Mouse (Mus musculus) neural tube, embryonic 12.5 days (tissue): Measurements from ENCODE around the gene Brwd1. TPM values are rescaled to one million over a fixed set of nuclear protein-coding genes. Genes with fewer than 3 reads are reported as not detected.
A peak's percentile ranks its signal among the peaks of the same experiment; 100 is the strongest.

Experiments
- ATAC-seq: fragments of 200-750 bp; cut with Nextera tagmentation; 2 replicates; pipeline ENCODE4 v1.8.0; 2017; ENCODE audit warnings: low read depth, mild to moderate bottlenecking, moderate TSS enrichment, moderate library complexity; ENCODE audit not compliant: low FRiP score
- H3K27ac ChIP-seq: fragments of 300-500 bp; sonication (generic); 2 replicates; pipeline ENCODE4 v1.5.1; 2016
- H3K27me3 ChIP-seq: fragments of 300-500 bp; sonication (generic); replicated peaks from 2 replicates; pipeline ENCODE4 v1.6.1; 2016; ENCODE audit warnings: mild to moderate bottlenecking
- H3K36me3 ChIP-seq: fragments of 300-500 bp; sonication (generic); 2 replicates; pipeline ENCODE4 v1.6.1; 2016; ENCODE audit warnings: mild to moderate bottlenecking
- H3K4me1 ChIP-seq: fragments of 300-500 bp; sonication (generic); 2 replicates; pipeline ENCODE4 v1.6.1; 2016
- H3K4me2 ChIP-seq: fragments of 300-500 bp; sonication (generic); replicated peaks from 2 replicates; pipeline ENCODE4 v1.6.1; 2016; ENCODE audit warnings: mild to moderate bottlenecking
- H3K4me3 ChIP-seq: fragments of 300-500 bp; sonication (generic); 2 replicates; pipeline ENCODE4 v1.5.1; 2016
- H3K9ac ChIP-seq: fragments of 300-500 bp; sonication (generic); 2 replicates; pipeline ENCODE4 v1.6.1; 2016; ENCODE audit warnings: mild to moderate bottlenecking
- H3K9me3 ChIP-seq: fragments of 300-500 bp; sonication (generic); 2 replicates; pipeline ENCODE4 v1.6.1; 2016; ENCODE audit warnings: mild to moderate bottlenecking
- WGBS: fragments of 180-500 bp; shearing (Covaris S2); methylation state at CpG from one replicate; pipeline ENCODE4 v1.1.7; 2016; 5-methylcytosine and 5-hydroxymethylcytosine counted together
- polyA plus RNA-seq: library from polyadenylated mRNA; unstranded; fragments of >200 nt; fragmentation: Nextera tagmentation; extraction: Ambion mirVana; gene quantifications from 2 replicates; pipeline ENCODE4 v1.2.1, GENCODE M21; 2016

Gene Brwd1
- 219 and 234 TPM in 2 replicates for polyA plus RNA-seq

DNA sequence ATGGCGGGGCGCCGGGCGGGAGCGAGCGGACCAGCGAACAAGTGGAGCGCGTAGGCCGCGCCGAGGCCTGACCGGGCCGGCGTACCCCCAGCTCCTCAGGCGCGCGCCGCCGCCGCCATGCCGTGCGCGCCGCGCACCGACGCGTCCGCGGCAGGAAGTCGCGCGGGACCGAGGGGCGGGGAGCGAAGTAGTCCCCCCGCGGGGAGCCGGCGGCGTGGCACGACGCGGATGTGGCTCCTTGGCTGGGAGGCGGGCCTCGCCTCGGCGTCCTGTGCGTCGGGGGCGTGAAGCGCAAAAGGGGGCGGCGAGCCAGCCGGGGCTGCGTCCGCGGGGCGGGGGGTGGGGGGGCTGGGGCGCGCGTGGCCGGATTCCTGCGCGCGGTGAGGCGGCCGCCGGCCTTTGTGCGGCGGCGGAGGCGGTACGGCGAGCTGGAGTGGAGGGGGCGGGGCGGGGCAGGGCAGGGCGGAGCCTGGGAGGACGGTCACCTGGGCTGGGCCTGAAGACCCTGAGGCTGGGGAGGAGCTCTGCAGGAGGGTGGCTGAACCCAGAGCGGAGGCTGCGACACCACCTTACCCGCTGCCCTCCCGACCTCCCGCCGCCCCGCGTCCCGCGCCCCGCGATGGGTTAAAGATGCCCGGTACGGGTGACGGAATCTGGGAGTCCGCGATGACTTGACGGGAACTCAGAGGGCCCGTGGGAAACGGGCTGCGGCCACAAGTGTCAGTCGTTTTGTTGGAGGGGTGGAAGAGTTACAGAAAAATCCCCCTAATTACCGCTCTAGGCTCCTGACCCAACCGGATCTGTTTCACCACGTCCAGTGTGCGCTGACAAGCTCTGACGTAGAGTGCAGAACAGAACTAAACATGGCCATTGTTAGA lies at the start of gene Brwd1:
Gene Brwd1, minus strand, starts transcription at position 226 of the 878 bp plus-strand sequence.
- Histone ChIP-seq H3K9me3 (no peaks in the 10 kb centered on the region), H3K4me2 (peak within 1 kb of the TSS; percentile 66), H3K9ac (peak within 1 kb of the TSS; percentile 99), H3K4me1 (peaks cover 25% of the 10 kb centered on the region), H3K4me3 (peak within 1 kb of the TSS; percentile 97), H3K27ac (peak within 1 kb of the TSS; percentile 94), H3K36me3 (peaks cover 22% of the 10 kb centered on the region), H3K27me3 (no peaks in the 10 kb centered on the region)
- WGBS, result under 1% methylated on average over 76 of the region's 107 CpGs
- peak; percentile 86 for ATAC-seq

DNA sequence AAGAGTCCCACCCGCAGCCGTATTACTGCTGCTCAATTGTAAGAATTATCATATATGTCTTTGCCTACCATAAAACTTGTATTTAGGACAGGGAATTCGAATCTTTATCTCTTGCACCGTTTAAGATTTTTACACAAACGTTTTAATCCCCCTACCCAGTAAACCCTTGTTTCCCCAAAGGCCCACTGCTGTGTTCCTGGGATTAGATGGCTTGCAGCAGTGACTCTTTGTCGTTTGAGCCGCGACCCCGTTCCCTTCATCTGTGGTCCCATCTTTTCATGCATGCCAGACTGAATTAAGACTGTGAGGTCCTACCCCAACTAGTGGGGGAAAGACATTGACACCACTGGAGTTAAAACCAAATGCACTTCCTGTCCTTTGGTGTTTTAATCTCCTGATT lies 46.1 kb upstream of the Brwd1 start:
- no peaks in the 10 kb centered on the region for H3K9me3 ChIP-seq
- H3K4me1 ChIP-seq, result peaks cover 24% of the 10 kb centered on the region
- H3K36me3 ChIP-seq, result peaks cover 25% of the 10 kb centered on the region
- H3K27ac ChIP-seq, result peak overlapping the region; percentile 94
- no peaks in the 10 kb centered on the region for H3K27me3 ChIP-seq
- 2% methylated on average over 9 of the region's 9 CpGs for WGBS
- H3K4me2 ChIP-seq, result peak overlapping the region; percentile 83
- H3K4me3 ChIP-seq, result peak overlapping the region; percentile 96
- H3K9ac ChIP-seq, result peak overlapping the region; percentile 79
- no peak for ATAC-seq

GRCm38 (mm10) chr16:96127657-96128344 lies 45.5 kb upstream of the Brwd1 start, which contains the start of gene Hmgn1:
TSS of gene Hmgn1 (minus strand) at chr16:96127729.
- WGBS, result under 1% methylated on average over 70 of the region's 72 CpGs

DNA sequence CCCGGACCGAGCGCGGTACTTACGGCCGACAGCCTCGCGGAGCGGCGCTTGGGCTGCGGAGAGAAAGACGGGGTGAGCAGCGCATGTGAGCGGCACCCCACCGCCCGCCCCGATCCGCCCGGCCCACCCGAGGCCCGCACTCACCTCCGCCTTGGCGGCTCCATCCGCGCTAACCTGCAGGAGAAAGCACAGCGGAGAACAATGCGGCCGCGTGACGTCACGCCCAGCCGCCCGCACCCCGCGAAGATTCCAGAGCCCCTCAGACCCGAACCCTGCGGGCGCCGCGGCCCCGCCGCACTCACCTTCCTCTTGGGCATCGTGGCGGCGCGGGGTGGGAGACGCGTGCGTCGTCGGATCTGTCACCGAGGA lies 44.9 kb upstream of the Brwd1 start:
- Histone ChIP-seq H3K4me1 (peaks cover 24% of the 10 kb centered on the region), H3K27ac (peak overlapping the region; percentile 90), H3K4me2 (peak overlapping the region; percentile 83), H3K27me3 (no peaks in the 10 kb centered on the region), H3K4me3 (peak overlapping the region; percentile 96), H3K9ac (peak overlapping the region; percentile 97), H3K9me3 (no peaks in the 10 kb centered on the region), H3K36me3 (peaks cover 33% of the 10 kb centered on the region)
- ATAC-seq, result peak; percentile 71
- WGBS, result 1% methylated on average over 52 of the region's 52 CpGs

More at GRCm38 (mm10) chr16:96127657-96128344, 45.5 kb upstream of the Brwd1 start, which contains the start of gene Hmgn1:
- H3K36me3 ChIP-seq, result peaks cover 30% of the 10 kb centered on the region
- no peaks in the 10 kb centered on the region for H3K9me3 ChIP-seq
- ATAC-seq, result peak; percentile 98
- H3K27me3 ChIP-seq, result no peaks in the 10 kb centered on the region
- H3K27ac ChIP-seq, result peak within 1 kb of the TSS; percentile 94
- H3K4me1 ChIP-seq, result peaks cover 24% of the 10 kb centered on the region
- H3K9ac ChIP-seq, result peak within 1 kb of the TSS; percentile 97
- peak within 1 kb of the TSS; percentile 83 for H3K4me2 ChIP-seq
- H3K4me3 ChIP-seq, result peak within 1 kb of the TSS; percentile 96

GRCm38 (mm10) chr16:96126684-96127171 lies 44.4 kb upstream of the Brwd1 start:
- Histone ChIP-seq H3K4me2 (peak overlapping the region; percentile 83), H3K27ac (peak overlapping the region; percentile 90), H3K36me3 (peaks cover 34% of the 10 kb centered on the region), H3K4me3 (peak overlapping the region; percentile 96), H3K27me3 (no peaks in the 10 kb centered on the region), H3K9me3 (no peaks in the 10 kb centered on the region), H3K4me1 (peaks cover 24% of the 10 kb centered on the region), H3K9ac (peak overlapping the region; percentile 97)
- 10% methylated on average over 19 of the region's 19 CpGs for WGBS
- no peak for ATAC-seq

GRCm38 (mm10) chr16:96120022-96120623 lies 37.8 kb upstream of the Brwd1 start:
- 83% methylated on average over 4 of the region's 4 CpGs for WGBS
- H3K9ac ChIP-seq, result no peak overlapping the region
- no peak overlapping the region for H3K27ac ChIP-seq
- peaks cover 3% of the 10 kb centered on the region; the same call in 1 of the 2 replicates for H3K4me1 ChIP-seq
- H3K27me3 ChIP-seq, result no peaks in the 10 kb centered on the region
- ATAC-seq, result no peak
- H3K4me3 ChIP-seq, result no peak overlapping the region
- no peaks in the 10 kb centered on the region for H3K9me3 ChIP-seq
- H3K4me2 ChIP-seq, result no peak overlapping the region
- peaks cover 43% of the 10 kb centered on the region for H3K36me3 ChIP-seq

DNA sequence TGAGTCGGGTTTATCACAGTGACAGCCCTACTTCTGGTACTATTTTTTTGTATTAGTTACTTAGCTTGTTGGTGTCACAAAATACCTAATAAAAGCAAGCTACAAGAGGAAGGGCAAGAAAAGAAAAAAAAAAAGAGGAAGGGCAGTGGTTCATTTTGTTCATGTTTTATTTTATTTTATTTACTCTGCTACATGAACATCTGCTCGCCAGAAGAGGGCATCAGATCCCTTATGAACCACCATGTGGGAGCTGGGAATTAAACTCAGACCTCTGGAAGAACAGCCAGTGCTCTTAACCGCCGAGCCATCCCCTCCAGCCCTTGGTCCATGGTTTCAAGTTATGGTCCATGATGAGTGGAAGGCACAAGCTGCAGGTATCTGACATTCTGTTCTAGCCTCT lies 32.4 kb upstream of the Brwd1 start:
- WGBS, result 46% methylated on average over 4 of the region's 4 CpGs
- Histone ChIP-seq H3K36me3 (no peaks in the 10 kb centered on the region), H3K9me3 (no peaks in the 10 kb centered on the region), H3K9ac (no peak overlapping the region), H3K4me3 (no peak overlapping the region), H3K27ac (no peak overlapping the region), H3K4me1 (no peaks in the 10 kb centered on the region), H3K4me2 (no peak overlapping the region), H3K27me3 (no peaks in the 10 kb centered on the region)
- no peak for ATAC-seq

DNA sequence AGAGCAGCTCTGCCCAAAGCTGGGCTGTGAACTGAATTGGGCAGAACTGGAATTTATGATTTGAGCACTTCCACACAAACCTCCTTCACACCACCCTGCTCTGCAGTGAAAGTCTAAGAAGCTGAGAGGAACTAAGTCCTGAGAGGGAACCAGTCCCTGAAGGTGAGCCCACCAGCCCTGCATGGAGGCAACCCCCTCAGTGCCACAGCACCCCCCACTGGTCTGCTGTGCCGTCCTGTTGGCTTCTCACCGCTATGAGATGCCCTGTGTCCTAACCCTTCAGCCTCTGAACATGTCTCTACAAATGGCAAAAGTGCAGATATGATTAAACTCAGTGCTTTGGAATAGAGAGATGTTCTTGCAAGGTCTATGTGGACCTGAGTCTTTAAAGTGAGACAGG lies 30.4 kb upstream of the Brwd1 start:
- Histone ChIP-seq H3K27ac (no peak overlapping the region), H3K4me3 (no peak overlapping the region), H3K36me3 (no peaks in the 10 kb centered on the region), H3K9me3 (no peaks in the 10 kb centered on the region), H3K4me1 (no peaks in the 10 kb centered on the region), H3K27me3 (no peaks in the 10 kb centered on the region), H3K9ac (no peak overlapping the region), H3K4me2 (no peak overlapping the region)
- ATAC-seq, result no peak
- 50% methylated on average over 2 of the region's 2 CpGs for WGBS

DNA sequence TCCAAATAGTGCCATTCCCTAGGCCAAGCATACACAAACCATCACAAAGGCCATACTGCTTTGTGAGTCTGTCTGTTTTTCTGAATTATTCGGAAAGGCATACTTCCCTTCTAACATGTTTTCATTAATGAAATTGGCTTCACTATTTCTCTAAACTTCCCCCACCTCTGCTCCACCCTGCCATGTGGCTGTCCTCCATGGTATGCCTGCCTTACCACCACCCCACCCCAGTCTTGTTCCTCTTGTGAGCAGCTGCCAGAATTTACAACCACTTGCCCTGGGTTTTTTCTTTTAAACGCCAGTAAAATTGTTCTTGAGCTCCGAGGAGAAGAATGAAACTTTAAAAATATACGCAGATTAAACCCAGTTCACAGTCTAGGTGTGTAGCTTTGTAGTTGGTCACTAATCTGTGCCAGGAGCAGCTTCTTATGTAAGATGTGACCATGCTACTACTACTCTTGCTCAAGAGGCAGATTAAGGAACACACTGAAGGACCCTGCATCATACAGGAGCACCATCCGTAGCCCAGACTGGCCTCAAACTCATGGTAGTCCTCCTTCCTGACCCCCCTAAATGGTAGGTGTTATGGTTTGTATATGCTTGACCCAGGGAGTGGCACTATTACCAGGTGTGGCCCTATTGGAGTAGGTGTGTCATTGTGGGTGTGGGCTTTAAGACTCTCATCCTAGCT lies 28.5 kb upstream of the Brwd1 start:
- H3K4me2 ChIP-seq, result no peak overlapping the region
- ATAC-seq, result no peak
- WGBS, result 91% methylated on average over 5 of the region's 5 CpGs

DNA sequence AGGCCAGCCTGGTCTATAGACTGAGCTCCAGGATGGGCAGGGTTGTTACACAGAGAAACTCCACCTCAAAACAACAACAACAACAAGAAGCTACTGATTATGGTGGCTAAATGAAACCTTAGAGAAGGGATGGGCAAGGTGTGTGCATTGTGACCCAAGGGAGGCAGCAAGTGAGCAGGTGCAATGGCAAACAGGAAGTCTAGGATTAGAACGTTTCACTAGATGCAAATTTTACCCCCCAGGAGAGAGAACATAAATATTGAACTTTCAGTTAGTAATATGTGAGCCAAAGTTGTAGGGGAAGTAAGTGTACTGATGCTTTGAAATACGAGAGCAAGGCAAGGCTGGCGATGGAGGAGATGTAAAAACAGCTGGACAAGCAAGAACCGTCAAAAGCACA lies 27.3 kb upstream of the Brwd1 start:
- 69% methylated on average over 4 of the region's 4 CpGs for WGBS
- no peaks in the 10 kb centered on the region for H3K36me3 ChIP-seq
- no peaks in the 10 kb centered on the region for H3K9me3 ChIP-seq
- no peak for ATAC-seq
- H3K27me3 ChIP-seq, result no peaks in the 10 kb centered on the region
- H3K27ac ChIP-seq, result no peak overlapping the region
- H3K9ac ChIP-seq, result no peak overlapping the region
- no peak overlapping the region for H3K4me3 ChIP-seq
- H3K4me2 ChIP-seq, result no peak overlapping the region
- H3K4me1 ChIP-seq, result no peaks in the 10 kb centered on the region

More for the DNA sequence above, 28.5 kb upstream of the Brwd1 start:
- Histone ChIP-seq H3K9ac (no peak overlapping the region), H3K4me3 (no peak overlapping the region), H3K36me3 (no peaks in the 10 kb centered on the region), H3K27me3 (no peaks in the 10 kb centered on the region), H3K9me3 (no peaks in the 10 kb centered on the region), H3K27ac (no peak overlapping the region), H3K4me1 (no peaks in the 10 kb centered on the region)

- H3K4me3 ChIP-seq, result no peak overlapping the region
- no peak overlapping the region for H3K9ac ChIP-seq
- H3K4me1 ChIP-seq, result no peaks in the 10 kb centered on the region
- no peak overlapping the region for H3K27ac ChIP-seq
- WGBS, result 41% methylated on average over 2 of the region's 2 CpGs
- H3K36me3 ChIP-seq, result no peaks in the 10 kb centered on the region
- no peak for ATAC-seq
- no peaks in the 10 kb centered on the region for H3K27me3 ChIP-seq
- H3K9me3 ChIP-seq, result no peaks in the 10 kb centered on the region
- no peak overlapping the region for H3K4me2 ChIP-seq
Measured at GRCm38 (mm10) chr16:96103036-96103435, 20.7 kb upstream of the Brwd1 start.
